ENCODE assay signal across 8 mouse cellular contexts in genomic region chr3:31166365-31166871, GRCm38 (mm10). TPM values are rescaled to one million over a fixed set of nuclear protein-coding genes. Genes with fewer than 3 reads are reported as not detected.
A peak's percentile ranks its signal among the peaks of the same experiment; 100 is the strongest.
DNase-seq lines count a peak whose midpoint lies in the region; ATAC-seq and TF ChIP-seq lines count a peak whose summit lies in the region.

No protein-coding gene starts in this region.

- H3K4me3 ChIP-seq in kidney, embryonic 15.5 days (replicated peaks), result no peak overlapping the region
- no peak overlapping the region for H3K4me3 ChIP-seq in embryonic facial prominence, embryonic 13.5 days
- H3K4me3 ChIP-seq in midbrain, embryonic 10.5 days, result no peak overlapping the region
- no peak overlapping the region for H3K4me3 ChIP-seq in liver, postnatal 0 days (ENCODE audit: low read depth, low read length)

- 70% methylated on average over 12 of the region's 12 CpGs for WGBS in kidney, embryonic 15.5 days
- 31% methylated on average over 12 of the region's 12 CpGs for WGBS in embryonic facial prominence, embryonic 13.5 days
- 44% methylated on average over 12 of the region's 12 CpGs for WGBS in midbrain, embryonic 10.5 days
- 73% methylated on average over 12 of the region's 12 CpGs for WGBS in liver, postnatal 0 days (ENCODE audit: insufficient replicate concordance)

- ATAC-seq in kidney, embryonic 15.5 days (replicated peaks; ENCODE audit: low FRiP score), result no peak
- no peak for ATAC-seq in embryonic facial prominence, embryonic 13.5 days (ENCODE audit: insufficient number of reproducible peaks, insufficient read depth, low FRiP score, low TSS enrichment, low read depth)
- no peak for ATAC-seq in liver, postnatal 0 days

- TF ChIP-seq EP300 in liver, postnatal 0 days (IDR thresholded peaks at IDR 0.05; ENCODE audit: low read depth), result no peak

- no peak for TF ChIP-seq CTCF in liver, postnatal 0 days (IDR thresholded peaks at IDR 0.05; ENCODE audit: low read depth)

- no peaks in the 10 kb centered on the region for H3K36me3 ChIP-seq in kidney, embryonic 15.5 days
- H3K36me3 ChIP-seq in embryonic facial prominence, embryonic 13.5 days, result no peaks in the 10 kb centered on the region
- no peaks in the 10 kb centered on the region for H3K36me3 ChIP-seq in midbrain, embryonic 10.5 days
- no peaks in the 10 kb centered on the region for H3K36me3 ChIP-seq in liver, postnatal 0 days (replicated peaks; ENCODE audit: insufficient read depth, low read length)

- H3K27me3 ChIP-seq in kidney, embryonic 15.5 days, result no peaks in the 10 kb centered on the region
- H3K27me3 ChIP-seq in embryonic facial prominence, embryonic 13.5 days, result no peaks in the 10 kb centered on the region
- H3K27me3 ChIP-seq in midbrain, embryonic 10.5 days (ENCODE audit: low read depth, poor library complexity, severe bottlenecking), result no peaks in the 10 kb centered on the region
- H3K27me3 ChIP-seq in liver, postnatal 0 days (ENCODE audit: insufficient read depth, low read length), result no peaks in the 10 kb centered on the region

- no peak overlapping the region for H3K4me2 ChIP-seq in kidney, embryonic 15.5 days
- no peak overlapping the region for H3K4me2 ChIP-seq in embryonic facial prominence, embryonic 13.5 days
- no peak overlapping the region for H3K4me2 ChIP-seq in liver, postnatal 0 days (ENCODE audit: low read depth, low read length)

- H3K27ac ChIP-seq in kidney, embryonic 15.5 days, result 0 out of 2 replicates have a peak overlapping the region, but pooled peaks have one; percentile 6
- H3K27ac ChIP-seq in embryonic facial prominence, embryonic 13.5 days, result peak overlapping the region; percentile 57
- H3K27ac ChIP-seq in midbrain, embryonic 10.5 days (replicated peaks), result peak overlapping the region; percentile 63
- no peak overlapping the region for H3K27ac ChIP-seq in liver, postnatal 0 days (ENCODE audit: low read depth)

- H3K9me3 ChIP-seq in kidney, embryonic 15.5 days (replicated peaks), result no peaks in the 10 kb centered on the region
- no peaks in the 10 kb centered on the region for H3K9me3 ChIP-seq in embryonic facial prominence, embryonic 13.5 days
- no peaks in the 10 kb centered on the region for H3K9me3 ChIP-seq in midbrain, embryonic 10.5 days (replicated peaks)
- no peaks in the 10 kb centered on the region for H3K9me3 ChIP-seq in liver, postnatal 0 days (ENCODE audit: low read length)

- 0 out of 2 replicates have a peak, but pooled peaks cover 5% of the 10 kb centered on the region for H3K4me1 ChIP-seq in kidney, embryonic 15.5 days
- peaks cover 28% of the 10 kb centered on the region for H3K4me1 ChIP-seq in embryonic facial prominence, embryonic 13.5 days
- peaks cover 14% of the 10 kb centered on the region for H3K4me1 ChIP-seq in midbrain, embryonic 10.5 days
- H3K4me1 ChIP-seq in liver, postnatal 0 days (ENCODE audit: insufficient read depth), result no peaks in the 10 kb centered on the region

- no peak for DNase-seq in kidney, adult 18-20 months
- DNase-seq in frontal cortex, postnatal 10 days (ENCODE audit: low spot score in 2 of 2), result peak; percentile 27 to 48
- DNase-seq in midbrain, embryonic 10.5 days (ENCODE audit: low spot score), result peak; percentile 25
- no peak for DNase-seq in liver, postnatal 0 days
- DNase-seq in liver, result no peak
- DNase-seq in adrenal gland, postnatal 14 days, result no peak

- no peak overlapping the region for H3K9ac ChIP-seq in kidney, embryonic 15.5 days
- H3K9ac ChIP-seq in embryonic facial prominence, embryonic 13.5 days, result no peak overlapping the region
- H3K9ac ChIP-seq in liver, postnatal 0 days (replicated peaks), result no peak overlapping the region

RNA-seq across cellular contexts. Expression of gene Cldn11, which starts 16.7 kb away (rescaled TPM):
- 83.0 and 94.8 TPM in 2 replicates for polyA plus RNA-seq in kidney, embryonic 15.5 days (2015; fragmentation: Nextera tagmentation; extraction: Ambion mirVana)
- 18.1 and 23.7 TPM in 2 replicates for polyA plus RNA-seq in embryonic facial prominence, embryonic 13.5 days (2015; fragmentation: Nextera tagmentation; extraction: Ambion mirVana)
- 7.6 and 8.4 TPM in 2 replicates for polyA plus RNA-seq in midbrain, embryonic 10.5 days (2016; fragmentation: Nextera tagmentation; extraction: Ambion mirVana)
- 0.11 and 0.17 TPM in 2 replicates for polyA plus RNA-seq in liver, postnatal 0 days (2015; fragmentation: Nextera tagmentation; extraction: Ambion mirVana)
- 11.9 and 12.2 TPM in 2 replicates for total RNA-seq in adrenal gland, postnatal 14 days (2021)

Comparison
In these comparisons a context has a peak if more than half of its experiments do, and no peak if none do; other contexts are left out.
1. DNase-seq: peak in frontal cortex, postnatal 10 days (2 of 2) and midbrain, embryonic 10.5 days (single experiment); none in kidney, adult 18-20 months (single experiment), liver, postnatal 0 days (single experiment), liver (single experiment) and adrenal gland, postnatal 14 days (single experiment).